ENCODE assay signal across 14 mouse cellular contexts in the genomic region with DNA sequence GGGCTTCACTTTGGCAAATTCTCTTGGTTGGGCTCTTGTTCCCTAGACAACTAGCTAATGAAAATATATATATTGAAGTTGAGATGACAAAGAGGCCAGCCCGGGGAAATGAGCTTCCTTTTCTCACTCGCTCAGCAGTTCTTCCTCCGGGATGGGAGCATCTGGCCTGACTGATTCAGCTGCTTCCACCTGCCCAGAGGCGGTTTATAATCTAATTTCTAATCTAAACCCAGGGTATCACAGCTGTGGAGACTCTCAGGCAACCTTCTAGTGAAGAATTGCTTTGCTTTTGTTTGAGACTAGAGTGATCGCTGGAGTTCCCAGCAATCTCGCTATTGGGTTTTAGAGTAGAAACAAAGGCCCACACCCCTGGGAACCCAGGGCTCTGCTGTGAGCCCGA.
DNase-seq lines count a peak whose midpoint lies in the region; ATAC-seq and TF ChIP-seq lines count a peak whose summit lies in the region.
"Had no signal": no experiment of that assay in that cellular context is flagged by ENCODE, and none has a peak within 500 bp of the region (broad histone marks: within the 10 kb centered on the region; RNA-seq: fewer than 3 reads in every experiment).

No protein-coding gene starts in this region.

- 58% methylated on average over 7 of the region's 7 CpGs for WGBS in heart, embryonic 16.5 days
- 73% methylated on average over 7 of the region's 7 CpGs for WGBS in heart, embryonic 10.5 days
- 11% methylated on average over 7 of the region's 7 CpGs for WGBS in hindbrain, embryonic 14.5 days
- WGBS in neural tube, embryonic 13.5 days = 17% methylated on average over 7 of the region's 7 CpGs
- 51% methylated on average over 7 of the region's 7 CpGs for WGBS in intestine, postnatal 0 days

- no peaks in the 10 kb centered on the region for H3K9me3 ChIP-seq in heart, embryonic 16.5 days (replicated peaks; ENCODE audit: control insufficient read depth, low read length)
- H3K9me3 ChIP-seq in heart, embryonic 10.5 days = no peaks in the 10 kb centered on the region
- no peaks in the 10 kb centered on the region for H3K9me3 ChIP-seq in hindbrain, embryonic 14.5 days (ENCODE audit: control insufficient read depth, low read length)
- no peaks in the 10 kb centered on the region for H3K9me3 ChIP-seq in neural tube, embryonic 13.5 days
- H3K9me3 ChIP-seq in intestine, postnatal 0 days (ENCODE audit: control insufficient read depth) = no peaks in the 10 kb centered on the region
- H3K9me3 ChIP-seq: megakaryocyte, embryonic 14.5 days had no signal

- H3K4me1 ChIP-seq in heart, embryonic 16.5 days (ENCODE audit: control insufficient read depth, insufficient read depth, low read length) = no peaks in the 10 kb centered on the region
- no peaks in the 10 kb centered on the region for H3K4me1 ChIP-seq in heart, embryonic 10.5 days
- no peaks in the 10 kb centered on the region for H3K4me1 ChIP-seq in hindbrain, embryonic 14.5 days (replicated peaks; ENCODE audit: control insufficient read depth, insufficient read depth, low read length)
- no peaks in the 10 kb centered on the region for H3K4me1 ChIP-seq in neural tube, embryonic 13.5 days (replicated peaks)
- no peaks in the 10 kb centered on the region for H3K4me1 ChIP-seq in intestine, postnatal 0 days (replicated peaks; ENCODE audit: control insufficient read depth, insufficient read depth, low read length)
- H3K4me1 ChIP-seq: megakaryocyte, embryonic 14.5 days had no signal

- H3K9ac ChIP-seq in heart, embryonic 16.5 days (ENCODE audit: low read length) = no peak overlapping the region
- H3K9ac ChIP-seq in hindbrain, embryonic 14.5 days = no peak overlapping the region
- no peak overlapping the region for H3K9ac ChIP-seq in neural tube, embryonic 13.5 days
- H3K9ac ChIP-seq in intestine, postnatal 0 days (ENCODE audit: low read depth, low read length) = no peak overlapping the region

- H3K36me3 ChIP-seq in heart, embryonic 16.5 days (ENCODE audit: control insufficient read depth, insufficient read depth) = no peaks in the 10 kb centered on the region
- H3K36me3 ChIP-seq in heart, embryonic 10.5 days = no peaks in the 10 kb centered on the region
- no peaks in the 10 kb centered on the region for H3K36me3 ChIP-seq in hindbrain, embryonic 14.5 days (replicated peaks; ENCODE audit: control insufficient read depth, insufficient read depth)
- no peaks in the 10 kb centered on the region for H3K36me3 ChIP-seq in neural tube, embryonic 13.5 days
- no peaks in the 10 kb centered on the region for H3K36me3 ChIP-seq in intestine, postnatal 0 days (ENCODE audit: control insufficient read depth, insufficient read depth)

- H3K4me2 ChIP-seq in heart, embryonic 16.5 days (ENCODE audit: low read depth, low read length) = no peak overlapping the region
- H3K4me2 ChIP-seq in hindbrain, embryonic 14.5 days (replicated peaks) = no peak overlapping the region
- no peak overlapping the region for H3K4me2 ChIP-seq in neural tube, embryonic 13.5 days
- H3K4me2 ChIP-seq in intestine, postnatal 0 days (replicated peaks; ENCODE audit: low read depth) = no peak overlapping the region

- H3K27me3 ChIP-seq in heart, embryonic 16.5 days (ENCODE audit: control insufficient read depth, insufficient read depth, low read length) = no peaks in the 10 kb centered on the region
- no peaks in the 10 kb centered on the region for H3K27me3 ChIP-seq in heart, embryonic 10.5 days (ENCODE audit: insufficient read depth, poor library complexity, severe bottlenecking)
- no peaks in the 10 kb centered on the region for H3K27me3 ChIP-seq in hindbrain, embryonic 14.5 days (ENCODE audit: control insufficient read depth, insufficient read depth, low read length)
- H3K27me3 ChIP-seq in neural tube, embryonic 13.5 days = no peaks in the 10 kb centered on the region
- no peaks in the 10 kb centered on the region for H3K27me3 ChIP-seq in intestine, postnatal 0 days (replicated peaks; ENCODE audit: control insufficient read depth, insufficient read depth, low read length)
- H3K27me3 ChIP-seq: megakaryocyte, embryonic 14.5 days had no signal

- ATAC-seq in heart, embryonic 16.5 days (replicated peaks; ENCODE audit: extremely low read depth, insufficient read depth, low FRiP score) = peak; percentile 55; the same call in 1 of the 2 replicates
- ATAC-seq in hindbrain, embryonic 14.5 days (ENCODE audit: low FRiP score) = peak; percentile 85
- ATAC-seq in neural tube, embryonic 13.5 days (ENCODE audit: low read depth) = peak; percentile 79
- ATAC-seq in intestine, postnatal 0 days = no peak
- ATAC-seq in megakaryocyte-erythroid progenitor cell, adult 5-6 weeks (replicated peaks; ENCODE audit: low FRiP score, low TSS enrichment, poor library complexity, severe bottlenecking) = no peak
- ATAC-seq: intestine, embryonic 16.5 days had no signal

- no peak for DNase-seq in heart, embryonic 10.5 days (ENCODE audit: low spot score)
- DNase-seq in embryo, embryonic 10.5 days (ENCODE audit: low spot score) = peak; percentile 62
- peak; percentile 60 for DNase-seq in hindbrain, embryonic 14.5 days (ENCODE audit: low spot score)
- no peak for DNase-seq in gastrocnemius, postnatal 25 days
- DNase-seq: cerebellum, postnatal 14 days; lung, adult 2 months had no signal

- H3K4me3 ChIP-seq in heart, embryonic 16.5 days (ENCODE audit: low read length) = no peak overlapping the region
- no peak overlapping the region for H3K4me3 ChIP-seq in heart, embryonic 10.5 days
- H3K4me3 ChIP-seq in hindbrain, embryonic 14.5 days (replicated peaks; ENCODE audit: low read length) = no peak overlapping the region
- H3K4me3 ChIP-seq in neural tube, embryonic 13.5 days = no peak overlapping the region
- no peak overlapping the region for H3K4me3 ChIP-seq in intestine, postnatal 0 days (ENCODE audit: low read depth, low read length)
- H3K4me3 ChIP-seq: erythroblast, embryonic 14.5 days; layer of hippocampus, adult 2 months; megakaryocyte, embryonic 14.5 days had no signal

- no peak for TF ChIP-seq CTCF in intestine, postnatal 0 days (IDR thresholded peaks at IDR 0.05; ENCODE audit: low read depth)

- H3K27ac ChIP-seq in heart, embryonic 16.5 days (ENCODE audit: low read length) = no peak overlapping the region
- no peak overlapping the region for H3K27ac ChIP-seq in heart, embryonic 10.5 days
- 0 out of 2 replicates have a peak overlapping the region, but pooled peaks have one; percentile 18 for H3K27ac ChIP-seq in hindbrain, embryonic 14.5 days
- peak overlapping the region; percentile 56 for H3K27ac ChIP-seq in neural tube, embryonic 13.5 days (replicated peaks)
- H3K27ac ChIP-seq in intestine, postnatal 0 days (ENCODE audit: low read depth, low read length) = no peak overlapping the region
- H3K27ac ChIP-seq: layer of hippocampus, adult 2 months had no signal

Comparison
In these comparisons a context has a peak if more than half of its experiments do, and no peak if none do; other contexts are left out.
1. ATAC-seq: peak in heart, embryonic 16.5 days (single experiment), hindbrain, embryonic 14.5 days (single experiment) and neural tube, embryonic 13.5 days (single experiment); none in intestine, postnatal 0 days (single experiment) and megakaryocyte-erythroid progenitor cell, adult 5-6 weeks (single experiment).
2. H3K27ac ChIP-seq: peak in hindbrain, embryonic 14.5 days (single experiment) and neural tube, embryonic 13.5 days (single experiment); none in heart, embryonic 16.5 days (single experiment), heart, embryonic 10.5 days (single experiment) and intestine, postnatal 0 days (single experiment).
3. DNase-seq: peak in embryo, embryonic 10.5 days (single experiment) and hindbrain, embryonic 14.5 days (single experiment); none in heart, embryonic 10.5 days (single experiment) and gastrocnemius, postnatal 25 days (single experiment).